Mouse (Mus musculus) gastrocnemius, adult 8-10 months (tissue): ENCODE measurements around the gene Mapk8ip1. TPM values are rescaled to one million over a fixed set of nuclear protein-coding genes. Genes with fewer than 3 reads are reported as not detected.

Experiments
- microRNA-seq: library from miRNA; unstranded; fragments of <30 nt; microRNA quantifications from one replicate; pipeline ENCODE4 v1.2.0, GENCODE M21; 2022
- total RNA-seq, 4 experiments: library from RNA; stranded (reverse); gene quantifications; 2 replicates each; pipeline ENCODE4 v1.2.4; 2022

The Mapk8ip1 gene
- total RNA-seq, 4 experiments from 2014 or later = 1.7 to 2.5 (median 2.3) TPM

Small RNA genes within 50 kb of the gene (microRNA-seq; reads per million reads assigned to microRNA genes)
- not detected for gene Mir7000

Other genes starting within 250 kb of the Mapk8ip1 start
- gene Pex16, start 26.6 kb downstream of the Mapk8ip1 start, total RNA-seq = 10 to 100 TPM; 17.0 to 19.5 (median 17.7) TPM
- gene Large2, start 26.4 kb downstream of the Mapk8ip1 start, total RNA-seq = under 1 TPM in 2 of 4 experiments, not detected in 2; 0.65 to 0.99 TPM
- gene 1700029I15Rik, start 18.7 kb downstream of the Mapk8ip1 start, total RNA-seq = 1 to 10 TPM in 2 of 4 experiments, under 1 TPM in 2; 0.24 to 1.3 (median 1.0) TPM
- 10 to 100 TPM; 27.5 to 34.6 (median 31.3) TPM for gene Cry2, start 32.8 kb upstream of the Mapk8ip1 start, total RNA-seq
- 1 to 10 TPM; 4.9 to 5.8 (median 5.4) TPM for gene Slc35c1, start 59.3 kb upstream of the Mapk8ip1 start, total RNA-seq
- gene Chst1, start 198.4 kb upstream of the Mapk8ip1 start, total RNA-seq = 1 to 10 TPM in 2 of 4 experiments, under 1 TPM in 2; 0.61 to 1.6 (median 0.95) TPM